Mouse (Mus musculus): ENCODE results near the gene Pde7b. TPM values are rescaled to one million over a fixed set of nuclear protein-coding genes. Genes with fewer than 3 reads are reported as not detected.

Pde7b gene
- polyA plus RNA-seq, 1 experiment from 2014 or later, result 4.2 TPM

DNA sequence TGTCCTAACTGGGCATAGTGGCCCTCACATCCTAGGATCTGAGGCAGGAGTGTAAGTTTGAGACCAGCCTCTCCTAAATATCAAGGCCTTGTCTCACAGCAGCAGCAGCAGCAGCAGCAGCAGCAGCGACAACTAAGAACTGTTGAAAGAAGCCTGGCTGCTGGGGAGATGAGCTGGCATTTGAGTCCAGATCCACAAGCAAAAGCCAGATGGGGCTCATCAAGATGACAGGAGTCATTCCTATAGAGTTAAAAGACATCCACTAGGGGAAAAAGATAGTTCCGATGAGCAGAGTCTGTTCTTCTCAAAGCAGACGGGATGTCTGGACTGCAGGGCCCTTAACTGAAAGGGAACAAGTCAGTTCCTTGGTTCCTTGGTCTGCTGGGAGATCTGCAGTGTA lies 316.5 kb downstream of the Pde7b start:
- Histone ChIP-seq H3K9me3 (0 out of 2 replicates have a peak, but pooled peaks cover 5% of the 10 kb centered on the region), H3K36me3 (peaks cover 8% of the 10 kb centered on the region; the same call in 1 of the 2 replicates), H3K4me3 (no peak overlapping the region), H3K27me3 (ENCODE audit: insufficient read depth, poor library complexity, severe bottlenecking) (no peaks in the 10 kb centered on the region), H3K27ac (no peak overlapping the region), H3K4me1 (peaks cover 22% of the 10 kb centered on the region)
- WGBS, result 27% methylated on average over 3 of the region's 3 CpGs
- no peak for DNase-seq (ENCODE audit: low spot score)

DNA sequence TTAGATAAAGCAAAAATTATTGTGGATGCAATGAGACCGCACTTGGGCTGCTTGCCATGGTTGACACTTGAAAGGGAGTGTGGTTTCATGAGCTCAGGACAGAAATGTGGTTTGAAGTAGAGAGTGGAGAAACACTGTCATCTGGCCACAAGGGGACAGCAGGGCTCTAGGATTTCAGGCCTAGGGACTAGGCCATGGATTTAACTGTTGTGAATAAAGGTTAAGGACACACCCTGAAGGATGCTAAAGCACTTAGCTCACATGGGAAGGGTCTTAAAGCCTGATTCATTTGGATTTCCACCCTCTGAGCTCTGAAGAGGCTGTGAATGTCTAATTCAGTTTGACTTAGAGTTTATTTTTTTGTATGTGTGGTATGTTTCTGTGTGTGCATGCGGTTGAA lies 319.4 kb downstream of the Pde7b start:
- Histone ChIP-seq H3K27ac (no peak overlapping the region), H3K4me3 (no peak overlapping the region), H3K4me1 (peaks cover 22% of the 10 kb centered on the region), H3K36me3 (peaks cover 4% of the 10 kb centered on the region; the same call in 1 of the 2 replicates), H3K9me3 (no peaks in the 10 kb centered on the region), H3K27me3 (ENCODE audit: insufficient read depth, poor library complexity, severe bottlenecking) (no peaks in the 10 kb centered on the region)
- no peak for DNase-seq (ENCODE audit: low spot score)
- WGBS, result 83% methylated on average over 2 of the region's 2 CpGs

DNA sequence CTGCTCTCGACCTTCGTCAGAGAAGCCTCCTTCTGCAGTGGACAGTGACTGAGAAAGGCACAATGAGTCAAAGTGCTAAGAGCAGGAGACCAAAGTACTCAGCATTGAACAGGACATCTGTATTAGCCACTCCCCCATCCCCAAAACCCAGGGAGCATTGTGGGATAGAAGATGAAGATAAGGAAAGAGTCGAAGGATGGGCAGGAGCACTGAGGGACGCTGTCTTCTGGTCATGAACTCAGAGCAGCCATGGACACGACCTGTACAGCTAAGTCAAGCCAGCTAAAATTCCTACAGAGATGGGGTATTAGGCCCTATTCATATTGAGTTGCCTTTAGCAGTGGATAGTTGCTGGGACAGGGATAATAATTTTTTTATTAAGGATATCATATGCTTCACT lies 321.9 kb downstream of the Pde7b start:
- 84% methylated on average over 5 of the region's 5 CpGs for WGBS
- Histone ChIP-seq H3K9me3 (no peaks in the 10 kb centered on the region), H3K27me3 (ENCODE audit: insufficient read depth, poor library complexity, severe bottlenecking) (no peaks in the 10 kb centered on the region), H3K4me3 (no peak overlapping the region), H3K36me3 (peaks cover 8% of the 10 kb centered on the region; the same call in 1 of the 2 replicates), H3K27ac (no peak overlapping the region), H3K4me1 (peaks cover 13% of the 10 kb centered on the region)
- no peak for DNase-seq (ENCODE audit: low spot score)

DNA sequence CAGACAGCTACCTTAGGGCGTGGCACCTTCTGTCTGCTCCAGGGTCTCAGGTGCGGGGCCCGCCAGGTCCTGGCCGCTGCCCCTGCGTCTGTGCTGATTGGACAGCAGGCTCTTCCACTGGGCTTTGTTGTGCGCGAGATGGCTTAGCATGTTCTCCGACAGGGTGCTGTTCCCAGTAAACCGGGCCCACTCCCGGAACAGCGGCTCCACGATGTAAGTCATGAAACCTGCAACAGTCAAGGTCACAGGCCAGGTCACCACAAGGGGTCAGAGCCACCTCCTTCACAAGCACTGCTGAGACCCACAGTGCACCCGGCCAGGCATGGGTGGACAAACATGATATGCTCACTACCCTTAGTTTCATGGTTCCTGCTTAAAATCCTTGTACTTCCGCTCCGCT lies 324.5 kb downstream of the Pde7b start:
- no peaks in the 10 kb centered on the region for H3K27me3 ChIP-seq (ENCODE audit: insufficient read depth, poor library complexity, severe bottlenecking)
- WGBS, result 54% methylated on average over 15 of the region's 15 CpGs
- peaks cover 13% of the 10 kb centered on the region for H3K4me1 ChIP-seq
- no peaks in the 10 kb centered on the region for H3K9me3 ChIP-seq
- peak overlapping the region; percentile 64 for H3K27ac ChIP-seq
- peaks cover 8% of the 10 kb centered on the region; the same call in 1 of the 2 replicates for H3K36me3 ChIP-seq
- DNase-seq (ENCODE audit: low spot score), result no peak
- peak overlapping the region; percentile 12; the same call in 1 of the 2 replicates for H3K4me3 ChIP-seq

DNA sequence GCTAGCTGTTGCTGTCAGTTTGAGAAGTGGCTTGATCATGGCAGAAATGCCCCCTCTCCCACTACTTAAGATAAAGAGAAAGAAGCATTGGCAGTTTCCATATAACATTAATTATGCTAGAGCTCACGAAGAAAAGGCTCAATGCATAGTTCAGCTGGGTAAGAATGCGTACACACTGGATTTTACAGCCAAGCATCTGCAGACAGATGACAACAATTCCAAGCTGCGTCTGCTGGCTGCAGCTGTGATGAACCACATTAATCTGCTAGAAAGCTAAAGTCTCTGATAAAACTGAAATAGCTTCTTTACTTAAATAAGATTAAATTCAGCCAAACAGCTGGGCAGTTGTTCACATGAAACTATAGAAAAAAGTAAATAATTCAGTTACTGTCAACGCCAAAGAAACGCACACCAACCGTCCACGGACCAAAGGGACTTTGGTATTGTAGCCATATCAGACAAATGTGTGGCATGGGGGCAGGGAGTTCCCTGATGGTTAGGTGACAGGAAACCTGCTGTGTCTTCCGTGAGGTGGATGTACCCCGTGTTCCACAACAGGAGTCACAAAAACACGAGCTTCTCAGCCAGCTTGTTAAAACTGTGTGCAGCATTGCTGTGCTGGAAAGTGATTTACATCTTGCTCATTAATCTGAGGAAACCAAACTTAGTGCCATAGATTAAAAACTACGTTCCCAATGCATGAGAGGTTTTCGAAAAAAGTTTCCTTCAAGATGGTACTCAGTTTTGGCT lies 326.1 kb downstream of the Pde7b start:
- H3K4me3 ChIP-seq, result no peak overlapping the region
- H3K36me3 ChIP-seq, result peaks cover 8% of the 10 kb centered on the region; the same call in 1 of the 2 replicates
- DNase-seq (ENCODE audit: low spot score), result no peak
- H3K27ac ChIP-seq, result no peak overlapping the region
- H3K4me1 ChIP-seq, result peaks cover 13% of the 10 kb centered on the region
- WGBS, result 69% methylated on average over 12 of the region's 12 CpGs
- no peaks in the 10 kb centered on the region for H3K27me3 ChIP-seq (ENCODE audit: insufficient read depth, poor library complexity, severe bottlenecking)
- H3K9me3 ChIP-seq, result no peaks in the 10 kb centered on the region

GRCm38 (mm10) chr10:20398224-20398623 lies 326.7 kb downstream of the Pde7b start:
- Histone ChIP-seq H3K4me3 (no peak overlapping the region), H3K9me3 (no peaks in the 10 kb centered on the region), H3K4me1 (peaks cover 13% of the 10 kb centered on the region), H3K27ac (no peak overlapping the region), H3K27me3 (ENCODE audit: insufficient read depth, poor library complexity, severe bottlenecking) (no peaks in the 10 kb centered on the region), H3K36me3 (peaks cover 8% of the 10 kb centered on the region; the same call in 1 of the 2 replicates)
- 65% methylated on average over 6 of the region's 6 CpGs for WGBS
- DNase-seq (ENCODE audit: low spot score), result no peak

DNA sequence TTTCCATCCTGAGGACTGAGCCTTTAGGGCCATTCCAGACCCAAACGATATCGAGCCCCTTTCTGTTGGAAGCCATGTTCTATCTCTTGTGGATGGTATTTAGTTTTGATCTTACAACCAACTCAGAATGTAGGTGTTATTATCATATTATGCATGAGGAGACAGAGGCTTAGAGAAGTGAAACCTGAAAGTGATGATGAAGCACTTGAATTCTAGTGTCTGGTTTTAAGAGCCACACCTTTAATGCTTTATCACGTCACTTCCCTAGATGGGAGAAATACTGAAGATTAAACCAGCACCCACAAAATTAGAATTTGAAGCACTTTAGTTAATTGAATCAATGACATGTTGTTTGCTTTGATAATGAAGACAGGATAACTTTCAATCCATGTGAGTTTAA lies 329.1 kb downstream of the Pde7b start:
- no peaks in the 10 kb centered on the region for H3K27me3 ChIP-seq (ENCODE audit: insufficient read depth, poor library complexity, severe bottlenecking)
- H3K27ac ChIP-seq, result no peak overlapping the region
- peaks cover 13% of the 10 kb centered on the region for H3K4me1 ChIP-seq
- no peak overlapping the region for H3K4me3 ChIP-seq
- no peak for DNase-seq (ENCODE audit: low spot score)
- 91% methylated on average over 3 of the region's 3 CpGs for whole genome bisulfite sequencing
- H3K9me3 ChIP-seq, result no peaks in the 10 kb centered on the region
- peaks cover 4% of the 10 kb centered on the region; the same call in 1 of the 2 replicates for H3K36me3 ChIP-seq

DNA sequence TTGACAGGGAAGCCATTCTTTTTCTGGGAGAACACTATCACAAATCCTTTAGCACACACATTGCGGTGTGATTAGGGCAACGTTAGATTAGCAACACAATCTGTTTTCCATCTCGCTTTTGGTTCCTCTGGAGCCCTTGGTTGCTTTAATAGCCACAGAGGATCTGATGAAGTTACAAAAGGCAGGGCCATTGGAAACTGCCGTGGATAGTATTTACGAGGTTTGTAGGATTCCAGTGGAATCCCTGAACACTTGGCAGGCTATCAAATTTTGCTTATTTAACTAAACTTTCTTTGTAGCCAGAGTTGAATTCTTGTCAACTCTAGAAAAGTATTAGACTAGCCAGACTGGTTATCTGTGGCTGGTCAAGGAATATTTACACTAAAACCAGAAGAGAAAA lies 330.1 kb downstream of the Pde7b start:
- H3K4me1 ChIP-seq, result peaks cover 8% of the 10 kb centered on the region; the same call in 1 of the 2 replicates
- H3K36me3 ChIP-seq, result no peaks in the 10 kb centered on the region
- no peak overlapping the region for H3K27ac ChIP-seq
- no peaks in the 10 kb centered on the region for H3K9me3 ChIP-seq
- H3K4me3 ChIP-seq, result no peak overlapping the region
- WGBS, result 60% methylated on average over 5 of the region's 5 CpGs
- H3K27me3 ChIP-seq (ENCODE audit: insufficient read depth, poor library complexity, severe bottlenecking), result no peaks in the 10 kb centered on the region
- no peak for DNase-seq (ENCODE audit: low spot score)

DNA sequence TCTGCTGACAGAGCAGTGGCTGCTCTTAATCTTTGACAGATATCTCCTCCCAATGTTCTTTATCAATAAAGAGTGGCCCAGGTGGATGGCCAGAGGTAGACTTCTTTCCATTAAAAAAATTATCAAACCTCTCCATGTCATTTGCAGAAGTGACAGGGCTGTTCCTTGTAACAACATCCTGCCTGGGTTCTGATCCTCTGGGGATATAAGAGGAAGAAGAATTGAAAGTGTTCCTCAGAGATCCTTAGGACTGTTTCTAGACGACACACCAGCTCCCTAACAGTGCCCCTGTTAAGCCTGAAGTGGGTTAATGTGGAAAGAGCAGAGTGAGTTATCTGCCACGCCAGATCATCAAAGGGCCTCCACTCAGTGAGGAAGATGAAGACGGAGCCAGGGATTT lies 334.3 kb downstream of the Pde7b start:
- WGBS, result 46% methylated on average over 3 of the region's 3 CpGs
- H3K4me3 ChIP-seq, result no peak overlapping the region

DNA sequence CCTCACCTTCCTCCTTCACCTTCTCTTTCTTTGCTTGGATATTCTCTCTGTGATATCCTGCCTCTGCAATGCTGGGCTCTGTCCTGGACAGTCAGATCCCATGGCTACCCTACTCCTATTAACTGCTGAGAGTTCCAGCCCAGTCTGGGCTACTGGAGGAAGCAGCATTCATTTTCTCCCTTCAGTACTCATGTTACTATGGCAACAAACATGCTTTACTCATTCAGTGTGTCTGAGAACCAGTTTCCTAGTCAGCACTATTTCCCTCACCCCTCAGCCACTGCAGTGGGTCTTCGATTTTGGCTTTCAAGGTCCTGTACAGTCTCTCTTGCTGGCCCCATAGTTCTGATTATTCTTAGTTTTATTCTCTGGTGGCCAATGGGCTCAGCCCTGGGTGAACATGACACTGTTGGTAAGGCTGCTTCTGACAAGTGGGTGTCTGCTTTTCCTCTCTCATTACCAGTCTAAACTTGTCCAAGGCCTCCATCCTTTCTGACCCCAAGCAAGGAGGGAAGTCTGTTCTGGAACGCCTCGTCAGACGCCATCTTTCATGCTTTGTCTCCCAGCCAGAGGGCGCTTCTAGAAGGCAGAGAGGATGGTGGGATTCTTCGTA lies 342.0 kb downstream of the Pde7b start:
- no peak for DNase-seq (ENCODE audit: low spot score)
- Histone ChIP-seq H3K36me3 (no peaks in the 10 kb centered on the region), H3K27ac (no peak overlapping the region), H3K27me3 (ENCODE audit: insufficient read depth, poor library complexity, severe bottlenecking) (no peaks in the 10 kb centered on the region), H3K9me3 (no peaks in the 10 kb centered on the region), H3K4me1 (peaks cover 10% of the 10 kb centered on the region; the same call in 1 of the 2 replicates), H3K4me3 (no peak overlapping the region)
- 68% methylated on average over 6 of the region's 6 CpGs for WGBS

More for the DNA sequence above, 334.3 kb downstream of the Pde7b start:
- H3K4me1 ChIP-seq, result no peaks in the 10 kb centered on the region
- H3K27me3 ChIP-seq (ENCODE audit: insufficient read depth, poor library complexity, severe bottlenecking), result no peaks in the 10 kb centered on the region
- DNase-seq (ENCODE audit: low spot score), result no peak
- no peak overlapping the region for H3K27ac ChIP-seq
- H3K9me3 ChIP-seq, result no peaks in the 10 kb centered on the region
- H3K36me3 ChIP-seq, result no peaks in the 10 kb centered on the region

DNA sequence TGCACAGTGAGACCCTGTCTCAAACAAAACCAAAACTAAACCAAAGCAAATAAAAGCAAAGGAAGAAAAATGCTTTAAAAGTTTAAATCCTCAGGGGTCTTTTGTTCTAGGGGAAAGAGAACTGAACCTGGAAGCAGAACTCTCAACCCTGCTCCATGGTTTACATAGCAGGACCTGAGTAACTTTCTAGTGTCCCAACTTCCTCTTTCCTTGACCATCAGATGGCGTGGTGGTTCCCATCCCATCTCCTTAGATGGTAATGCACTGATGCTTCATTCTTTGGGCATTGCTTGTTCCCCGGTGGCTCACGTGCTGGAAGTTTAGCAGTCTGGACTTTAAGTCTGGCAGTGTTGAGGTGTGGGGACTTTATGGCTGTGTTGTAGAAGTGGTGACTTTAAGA lies 343.5 kb downstream of the Pde7b start:
- Histone ChIP-seq H3K4me3 (no peak overlapping the region), H3K36me3 (no peaks in the 10 kb centered on the region), H3K27ac (no peak overlapping the region), H3K9me3 (no peaks in the 10 kb centered on the region), H3K4me1 (peaks cover 10% of the 10 kb centered on the region; the same call in 1 of the 2 replicates), H3K27me3 (ENCODE audit: insufficient read depth, poor library complexity, severe bottlenecking) (no peaks in the 10 kb centered on the region)
- DNase-seq (ENCODE audit: low spot score), result no peak
- WGBS, result 76% methylated on average over 3 of the region's 3 CpGs

DNA sequence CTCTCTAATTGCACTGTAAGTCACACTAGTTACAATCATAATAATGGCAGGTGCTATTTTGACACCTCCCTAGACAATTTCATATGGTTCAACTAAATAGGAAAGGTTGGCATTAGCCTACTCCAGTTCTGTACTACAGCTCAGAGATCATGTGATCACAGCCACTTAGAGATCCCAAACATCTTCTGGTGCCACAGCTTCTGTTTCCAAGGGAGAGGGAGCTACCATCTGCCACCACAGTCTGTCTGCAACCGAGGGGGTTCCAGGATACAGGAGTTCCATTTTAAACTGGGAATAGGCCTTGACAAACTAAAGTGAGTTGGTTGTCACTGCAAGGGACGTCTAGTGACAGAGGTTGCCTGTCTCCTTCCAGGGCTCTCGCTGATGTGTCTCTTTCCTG lies 344.1 kb downstream of the Pde7b start:
- Histone ChIP-seq H3K27ac (no peak overlapping the region), H3K4me3 (no peak overlapping the region), H3K4me1 (peaks cover 10% of the 10 kb centered on the region; the same call in 1 of the 2 replicates), H3K27me3 (ENCODE audit: insufficient read depth, poor library complexity, severe bottlenecking) (no peaks in the 10 kb centered on the region), H3K36me3 (no peaks in the 10 kb centered on the region), H3K9me3 (no peaks in the 10 kb centered on the region)
- 75% methylated on average over 3 of the region's 3 CpGs for WGBS
- DNase-seq (ENCODE audit: low spot score), result no peak

DNA sequence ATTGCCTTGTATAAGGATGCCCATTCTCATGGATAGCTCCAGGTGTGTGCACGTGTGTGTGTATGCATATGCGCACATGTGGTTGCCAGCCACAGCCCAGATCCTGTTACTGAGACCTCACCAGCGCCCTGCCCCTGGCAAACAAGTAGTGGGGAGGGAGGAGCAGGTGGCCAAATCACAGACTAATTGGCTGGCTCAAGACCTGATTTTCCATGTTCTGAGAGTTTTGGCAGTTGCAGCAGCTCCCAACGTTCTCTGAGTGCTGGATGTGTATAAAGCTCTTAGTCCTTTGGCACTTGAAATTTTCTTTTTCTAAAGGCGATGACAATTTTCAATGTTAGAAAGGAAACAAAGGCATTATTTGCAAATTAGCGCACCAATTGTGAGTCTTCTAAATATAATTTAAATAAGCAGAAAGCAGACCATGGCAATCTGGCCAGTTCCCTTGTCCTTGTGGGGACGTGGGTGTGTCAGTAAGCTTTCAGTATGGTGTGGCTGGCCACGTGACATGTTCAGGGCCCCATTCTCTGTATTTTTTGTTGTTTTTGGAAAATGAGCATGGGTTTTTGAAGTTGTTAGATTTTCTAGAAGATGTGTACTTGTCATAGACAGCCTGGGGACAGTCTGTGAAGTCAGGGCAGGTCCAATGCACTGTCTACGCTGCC lies 345.7 kb downstream of the Pde7b start:
- Histone ChIP-seq H3K36me3 (no peaks in the 10 kb centered on the region), H3K27ac (no peak overlapping the region), H3K27me3 (ENCODE audit: insufficient read depth, poor library complexity, severe bottlenecking) (no peaks in the 10 kb centered on the region), H3K4me3 (no peak overlapping the region), H3K9me3 (no peaks in the 10 kb centered on the region), H3K4me1 (peaks cover 10% of the 10 kb centered on the region; the same call in 1 of the 2 replicates)
- 84% methylated on average over 9 of the region's 9 CpGs for WGBS
- DNase-seq (ENCODE audit: low spot score), result no peak
